Mouse (Mus musculus): ENCODE data around the gene Eps15. TPM values are rescaled to one million over a fixed set of nuclear protein-coding genes. Genes with fewer than 3 reads are reported as not detected.

The Eps15 gene
- polyA plus RNA-seq, 1 experiment from 2014 or later = 26.6 TPM

GRCm38 (mm10) chr4:109433641-109434040 is 153.6 kb downstream of the Eps15 start:
- no peaks in the 10 kb centered on the region for H3K9me3 ChIP-seq (replicated peaks; ENCODE audit: low read length)
- TF ChIP-seq CTCF (IDR thresholded peaks at IDR 0.05; ENCODE audit: low read depth) = no peak
- no peak overlapping the region for H3K9ac ChIP-seq (ENCODE audit: low read depth, low read length)
- H3K27me3 ChIP-seq (ENCODE audit: insufficient read depth, low read length) = no peaks in the 10 kb centered on the region
- DNase-seq (ENCODE audit: low spot score) (no peak), ATAC-seq (replicated peaks; ENCODE audit: low FRiP score, low read depth) (no peak)
- H3K36me3 ChIP-seq (ENCODE audit: insufficient read depth, low read length) = no peaks in the 10 kb centered on the region
- no peak overlapping the region for H3K27ac ChIP-seq
- H3K4me1 ChIP-seq (replicated peaks; ENCODE audit: insufficient read depth, low read length) = no peaks in the 10 kb centered on the region
- 73% methylated on average over 6 of the region's 6 CpGs for WGBS
- H3K4me3 ChIP-seq (replicated peaks; ENCODE audit: low read depth, low read length) = no peak overlapping the region
- H3K4me2 ChIP-seq (ENCODE audit: low read length) = no peak overlapping the region

- H3K9me3 ChIP-seq (replicated peaks; ENCODE audit: low read length) = no peaks in the 10 kb centered on the region
- H3K4me2 ChIP-seq (ENCODE audit: low read length) = no peak overlapping the region
- no peak overlapping the region for H3K4me3 ChIP-seq (replicated peaks; ENCODE audit: low read depth, low read length)
- no peak overlapping the region for H3K9ac ChIP-seq (ENCODE audit: low read depth, low read length)
- no peak overlapping the region for H3K27ac ChIP-seq
- no peak for TF ChIP-seq CTCF (IDR thresholded peaks at IDR 0.05; ENCODE audit: low read depth)
- DNase-seq (ENCODE audit: low spot score) = no peak
- WGBS = 95% methylated on average over 1 of the region's 1 CpGs
- no peaks in the 10 kb centered on the region for H3K36me3 ChIP-seq (ENCODE audit: insufficient read depth, low read length)
- no peaks in the 10 kb centered on the region for H3K4me1 ChIP-seq (replicated peaks; ENCODE audit: insufficient read depth, low read length)
- ATAC-seq (replicated peaks; ENCODE audit: low FRiP score, low read depth) = no peak
- H3K27me3 ChIP-seq (ENCODE audit: insufficient read depth, low read length) = no peaks in the 10 kb centered on the region
These were observed 154.2 kb downstream of the Eps15 start for GRCm38 (mm10) chr4:109434256-109434655.

Other genes starting within 250 kb of the Eps15 start
- 78.6 and 81.0 TPM in 2 replicates for gene Osbpl9, start 78.0 kb upstream of the Eps15 start, polyA plus RNA-seq (2015; fragmentation: Nextera tagmentation; extraction: Ambion mirVana)
- gene Calr4, start 45.8 kb upstream of the Eps15 start, polyA plus RNA-seq (2015; fragmentation: Nextera tagmentation; extraction: Ambion mirVana) = 0.12 and 0.36 TPM in 2 replicates
- gene Ttc39a, start 126.4 kb downstream of the Eps15 start, polyA plus RNA-seq (2015; fragmentation: Nextera tagmentation; extraction: Ambion mirVana) = 2.6 and 3.0 TPM in 2 replicates
- 51.6 and 57.5 TPM in 2 replicates for gene Rnf11, start 204.5 kb downstream of the Eps15 start, polyA plus RNA-seq (2015; fragmentation: Nextera tagmentation; extraction: Ambion mirVana)